Mouse (Mus musculus) small intestine, adult 2 months (tissue): ENCODE data around the gene Trim27. TPM values are rescaled to one million over a fixed set of nuclear protein-coding genes. Genes with fewer than 3 reads are reported as not detected.

Experiments used
- H3K27ac ChIP-seq: fragments of 200-500 bp; 2 replicates; pipeline ENCODE4 v1.5.1; 2012; ENCODE audit warnings: low read depth, low read length, control low read depth, inconsistent platforms; ENCODE audit not compliant: insufficient read depth
- H3K27me3 ChIP-seq: fragments of 200-500 bp; 2 replicates; pipeline ENCODE4 v1.6.1; 2012; ENCODE audit warnings: mild to moderate bottlenecking, moderate library complexity, low read length, inconsistent platforms; ENCODE audit not compliant: control insufficient read depth, insufficient read depth
- H3K36me3 ChIP-seq: fragments of 200-500 bp; 2 replicates; pipeline ENCODE4 v1.6.1; 2012; ENCODE audit warnings: mild to moderate bottlenecking, low read length, control low read depth, inconsistent platforms; ENCODE audit not compliant: control insufficient read depth, insufficient read depth
- H3K4me1 ChIP-seq: fragments of 200-500 bp; 2 replicates; pipeline ENCODE4 v1.6.1; 2012; ENCODE audit warnings: low read length, inconsistent platforms, mixed read lengths; ENCODE audit not compliant: control insufficient read depth, insufficient read depth, insufficient read length
- H3K4me3 ChIP-seq: fragments of 200-500 bp; 2 replicates; pipeline ENCODE4 v1.5.1; 2012; ENCODE audit warnings: low read depth, mild to moderate bottlenecking, control low read depth, inconsistent platforms, low read length, moderate library complexity
- CTCF ChIP-seq: fragments of 200-500 bp; IDR thresholded peaks from 2 replicates; pipeline ENCODE4 v1.5.1; 2012; ENCODE audit warnings: low read depth, mild to moderate bottlenecking, control low read depth, inconsistent platforms, low read length, moderate library complexity, mixed read lengths; ENCODE audit not compliant: insufficient replicate concordance, insufficient read length; ENCODE audit errors: extremely low read depth
- POLR2A ChIP-seq: fragments of 200-500 bp; IDR thresholded peaks from 2 replicates; pipeline ENCODE4 v1.6.1; 2012; ENCODE audit warnings: low read depth, mild to moderate bottlenecking, control low read depth, inconsistent platforms, low read length, moderate library complexity
- WGBS: fragments of 180-500 bp; shearing (Covaris S2); methylation state at CpG from one replicate; pipeline ENCODE4 v1.1.7; 2018; 5-methylcytosine and 5-hydroxymethylcytosine counted together
- polyA plus RNA-seq: library from polyadenylated mRNA; depleted of rRNA; stranded (reverse); fragments of >200 nt; gene quantifications from 2 replicates; pipeline ENCODE4 v1.2.3, GENCODE M21; 2012; rRNA removed

Trim27 gene
- polyA plus RNA-seq: 34.0 and 46.4 TPM in 2 replicates

DNA sequence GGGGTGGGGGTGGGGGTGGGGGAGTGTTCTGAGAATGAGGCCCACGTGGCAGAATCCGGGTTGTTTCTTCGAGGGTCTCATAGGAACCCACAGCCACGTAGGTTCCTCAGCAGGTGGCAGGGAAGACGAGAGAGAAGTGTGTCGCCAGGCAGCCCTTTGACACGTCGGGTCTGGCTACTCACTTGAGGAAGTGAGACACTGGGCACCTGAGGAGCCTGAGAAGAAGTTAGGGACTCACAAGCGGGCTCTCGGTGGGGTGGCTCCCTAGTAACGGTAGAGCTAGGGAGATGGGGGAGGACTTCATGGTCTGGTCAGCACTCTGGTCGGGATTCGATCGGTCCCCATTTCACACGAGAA, at the start of gene Trim27:
Gene Trim27 (plus strand): TSS at position 79 of the 357 bp plus-strand sequence.
- peak within 1 kb of the TSS; percentile 87 for H3K27ac ChIP-seq
- peak within 1 kb of the TSS; percentile 73 for H3K4me3 ChIP-seq
- no peaks in the 10 kb centered on the region for H3K27me3 ChIP-seq
- 0% methylated on average over 15 of the region's 15 CpGs for WGBS
- peaks cover 17% of the 10 kb centered on the region for H3K36me3 ChIP-seq
- peaks cover 8% of the 10 kb centered on the region; the same call in 1 of the 2 replicates for H3K4me1 ChIP-seq
- TF ChIP-seq POLR2A (no peak), CTCF (no peak)

- no peaks in the 10 kb centered on the region for H3K36me3 ChIP-seq
- TF ChIP-seq POLR2A: no peak
- TF ChIP-seq CTCF: no peak
- WGBS: 31% methylated on average over 8 of the region's 8 CpGs
Observed at GRCm38 (mm10) chr13:21142421-21142820, 36.8 kb upstream of the Trim27 start.

DNA sequence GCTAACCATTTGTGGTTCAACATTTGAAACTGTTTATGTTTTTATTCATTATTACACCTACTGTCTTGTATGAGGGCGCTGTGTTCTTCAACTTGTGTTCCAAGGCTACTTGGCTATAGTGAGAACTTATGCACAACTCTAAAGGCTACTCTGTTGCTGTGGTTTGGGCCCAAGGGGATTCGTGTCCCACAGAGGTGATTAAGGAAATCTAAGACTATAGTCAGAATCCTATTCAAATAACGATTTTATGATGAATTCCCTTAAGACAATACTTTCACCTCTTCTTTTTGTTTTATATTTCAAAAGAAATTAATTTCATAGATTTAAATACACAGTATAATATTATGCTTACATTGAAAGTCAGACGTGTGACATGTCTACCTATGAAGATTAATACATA, 33.5 kb upstream of the Trim27 start, which contains the start of gene Olfr1368:
Gene Olfr1368 (minus strand): TSS at position 101 of the 400 bp plus-strand sequence.
- H3K4me1 ChIP-seq: no peaks in the 10 kb centered on the region
- TF ChIP-seq POLR2A (no peak), CTCF (no peak)

More at GRCm38 (mm10) chr13:21142421-21142820, 36.8 kb upstream of the Trim27 start:
- Histone ChIP-seq H3K27me3 (no peaks in the 10 kb centered on the region), H3K4me3 (no peak overlapping the region), H3K27ac (no peak overlapping the region), H3K4me1 (no peaks in the 10 kb centered on the region)

DNA sequence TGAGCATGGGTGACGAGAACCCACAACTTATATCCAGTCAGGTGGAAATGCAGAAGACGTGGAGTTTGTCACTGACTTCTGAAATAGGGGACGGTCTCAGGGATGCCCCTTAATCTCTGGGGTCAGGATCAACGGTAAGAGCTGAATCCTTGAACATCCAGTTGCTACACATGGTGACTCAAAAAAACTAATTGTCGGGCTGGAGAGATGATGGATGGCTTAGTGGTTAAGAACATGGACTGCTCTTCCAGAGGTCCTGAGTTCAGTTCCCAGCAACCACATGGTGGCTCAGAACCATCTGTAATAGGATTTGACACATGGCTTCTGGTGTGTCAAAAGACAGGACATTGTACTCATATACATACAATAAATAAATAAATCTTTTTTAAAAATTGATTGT, 23.4 kb upstream of the Trim27 start:
- no peaks in the 10 kb centered on the region for H3K4me1 ChIP-seq
- no peaks in the 10 kb centered on the region for H3K27me3 ChIP-seq
- TF ChIP-seq CTCF (no peak), POLR2A (no peak)
- no peaks in the 10 kb centered on the region for H3K36me3 ChIP-seq
- no peak overlapping the region for H3K27ac ChIP-seq
- no peak overlapping the region for H3K4me3 ChIP-seq
- WGBS: 81% methylated on average over 5 of the region's 5 CpGs

More for the DNA sequence above, 33.5 kb upstream of the Trim27 start, which contains the start of gene Olfr1368:
- H3K27me3 ChIP-seq: no peaks in the 10 kb centered on the region
- no peaks in the 10 kb centered on the region for H3K36me3 ChIP-seq
- no peak within 1 kb of the TSS for H3K4me3 ChIP-seq
- H3K27ac ChIP-seq: no peak within 1 kb of the TSS
- WGBS: 70% methylated on average over 4 of the region's 4 CpGs

DNA sequence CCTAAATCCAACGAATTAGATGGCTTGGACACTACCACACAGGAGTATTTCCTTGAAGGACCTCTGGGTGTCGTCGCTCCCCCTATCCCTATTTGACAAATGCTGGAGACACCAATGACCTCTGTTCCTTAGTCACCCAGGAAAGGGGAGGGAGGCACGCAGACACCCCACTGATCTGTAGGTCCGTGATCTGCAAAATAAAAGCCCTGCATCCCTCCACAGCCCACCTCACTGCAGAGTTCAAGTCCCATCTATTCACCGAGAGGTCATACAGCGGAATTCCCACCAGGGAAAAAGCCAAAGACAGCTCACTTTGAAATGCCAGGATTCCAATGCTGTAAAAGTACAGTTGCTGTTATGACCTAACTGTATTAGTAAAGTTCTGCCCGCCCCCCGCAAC, 21.2 kb upstream of the Trim27 start:
- Histone ChIP-seq H3K36me3 (no peaks in the 10 kb centered on the region), H3K27me3 (no peaks in the 10 kb centered on the region), H3K4me3 (no peak overlapping the region), H3K27ac (no peak overlapping the region), H3K4me1 (no peaks in the 10 kb centered on the region; the same call in 1 of the 2 replicates)
- TF ChIP-seq POLR2A (no peak), CTCF (no peak)
- 15% methylated on average over 9 of the region's 9 CpGs for WGBS

- TF ChIP-seq CTCF: peak; percentile 91
- TF ChIP-seq POLR2A: no peak
- Histone ChIP-seq H3K4me3 (peak overlapping the region; percentile 90), H3K27ac (peak overlapping the region; percentile 24; the same call in 1 of the 2 replicates), H3K36me3 (no peaks in the 10 kb centered on the region), H3K27me3 (no peaks in the 10 kb centered on the region), H3K4me1 (no peaks in the 10 kb centered on the region; the same call in 1 of the 2 replicates)
- WGBS: 1% methylated on average over 19 of the region's 19 CpGs
Observed at GRCm38 (mm10) chr13:21158785-21159474, 20.3 kb upstream of the Trim27 start.

- WGBS: 2% methylated on average over 15 of the region's 15 CpGs
Observed at GRCm38 (mm10) chr13:21159475-21159819, 19.8 kb upstream of the Trim27 start.

More at GRCm38 (mm10) chr13:21159475-21159819, 19.8 kb upstream of the Trim27 start:
- H3K27me3 ChIP-seq: no peaks in the 10 kb centered on the region
- no peaks in the 10 kb centered on the region; the same call in 1 of the 2 replicates for H3K4me1 ChIP-seq
- H3K27ac ChIP-seq: no peak overlapping the region
- H3K4me3 ChIP-seq: peak overlapping the region; percentile 90
- no peaks in the 10 kb centered on the region for H3K36me3 ChIP-seq
- TF ChIP-seq POLR2A (no peak), CTCF (no peak)
